Mouse (Mus musculus) neural tube, embryonic 10.5 days (tissue): ENCODE data around the gene Prpf4.

Experiments used
- DNase-seq: peaks from one replicate; pipeline ENCODE4 v3.0.0-alpha.2; 2017; ENCODE audit warnings: low spot score; ENCODE audit errors: extremely low spot score

Prpf4 gene

GRCm38 (mm10) chr4:62408601-62409282 is at the start of gene Prpf4, which contains the start of gene Cdc26:
Gene Prpf4, plus strand, starts transcription at chr4:62408797.
Gene Cdc26, minus strand, starts transcription at chr4:62408642.
- peak; percentile 94 for DNase-seq

GRCm38 (mm10) chr4:62359256-62359775 is 49.3 kb upstream of the Prpf4 start:
- no peak for DNase-seq

- DNase-seq, result peak; percentile 97
Observed at GRCm38 (mm10) chr4:62360088-62360804, 48.4 kb upstream of the Prpf4 start, which contains the start of the genes Fkbp15 and Slc31a1. Gene Fkbp15, minus strand, starts transcription at chr4:62360548. Gene Slc31a1, plus strand, starts transcription at chr4:62360727.

- no peak for DNase-seq
Observed at GRCm38 (mm10) chr4:62360805-62361455, 47.7 kb upstream of the Prpf4 start.

- DNase-seq, result no peak
Observed at GRCm38 (mm10) chr4:62361571-62361970, 47.0 kb upstream of the Prpf4 start.

- no peak for DNase-seq
Observed at GRCm38 (mm10) chr4:62361997-62362396, 46.6 kb upstream of the Prpf4 start.

GRCm38 (mm10) chr4:62362437-62362836 is 46.2 kb upstream of the Prpf4 start:
- DNase-seq, result no peak

GRCm38 (mm10) chr4:62364299-62364698 is 44.3 kb upstream of the Prpf4 start:
- no peak for DNase-seq

GRCm38 (mm10) chr4:62366291-62366690 is 42.3 kb upstream of the Prpf4 start:
- no peak for DNase-seq

GRCm38 (mm10) chr4:62367586-62367985 is 41.0 kb upstream of the Prpf4 start:
- no peak for DNase-seq

GRCm38 (mm10) chr4:62369091-62369490 is 39.5 kb upstream of the Prpf4 start:
- no peak for DNase-seq

- no peak for DNase-seq
Observed at GRCm38 (mm10) chr4:62372410-62372809, 36.2 kb upstream of the Prpf4 start.

- DNase-seq, result no peak
Observed at GRCm38 (mm10) chr4:62372818-62373520, 35.6 kb upstream of the Prpf4 start.

GRCm38 (mm10) chr4:62373668-62374067 is 34.9 kb upstream of the Prpf4 start:
- no peak for DNase-seq

- DNase-seq, result no peak
Observed at GRCm38 (mm10) chr4:62374342-62374741, 34.3 kb upstream of the Prpf4 start.

- no peak for DNase-seq
Observed at GRCm38 (mm10) chr4:62376123-62376522, 32.5 kb upstream of the Prpf4 start.

- DNase-seq, result no peak
Observed at GRCm38 (mm10) chr4:62379724-62380381, 28.7 kb upstream of the Prpf4 start.

- DNase-seq, result no peak
Observed at GRCm38 (mm10) chr4:62383207-62383606, 25.4 kb upstream of the Prpf4 start.

GRCm38 (mm10) chr4:62383752-62384151 is 24.8 kb upstream of the Prpf4 start:
- DNase-seq, result no peak

- no peak for DNase-seq
Observed at GRCm38 (mm10) chr4:62384159-62384558, 24.4 kb upstream of the Prpf4 start.

- no peak for DNase-seq
Observed at GRCm38 (mm10) chr4:62385439-62385838, 23.2 kb upstream of the Prpf4 start.
